Mouse (Mus musculus) cortical plate, adult 2 months (tissue): ENCODE measurements around the gene Map7.

Experiments used
- CTCF ChIP-seq: fragments of 200-500 bp; IDR thresholded peaks from 2 replicates; pipeline ENCODE4 v1.5.1; 2011; ENCODE audit warnings: mild to moderate bottlenecking, control low read depth, low read length; ENCODE audit not compliant: insufficient read depth; ENCODE audit errors: extremely low read depth
- POLR2A ChIP-seq: fragments of 200-500 bp; IDR thresholded peaks from 2 replicates; pipeline ENCODE4 v1.6.1; 2011; ENCODE audit warnings: mild to moderate bottlenecking, low read length, control low read depth; ENCODE audit not compliant: insufficient read depth; ENCODE audit errors: extremely low read depth

GRCm38 (mm10) chr10:20112026-20112973 is 36.0 kb upstream of the Map7 start:
- TF ChIP-seq CTCF (no peak), POLR2A (no peak)
